Mouse (Mus musculus): ENCODE results near the gene Ahcyl1.
A peak's percentile ranks its signal among the peaks of the same experiment; 100 is the strongest.
"Not testable (repeated sequence)": the region's sequence is repeated elsewhere in the genome, so short reads cannot be mapped to it uniquely, and the experiment has no call there.

Gene Ahcyl1

DNA sequence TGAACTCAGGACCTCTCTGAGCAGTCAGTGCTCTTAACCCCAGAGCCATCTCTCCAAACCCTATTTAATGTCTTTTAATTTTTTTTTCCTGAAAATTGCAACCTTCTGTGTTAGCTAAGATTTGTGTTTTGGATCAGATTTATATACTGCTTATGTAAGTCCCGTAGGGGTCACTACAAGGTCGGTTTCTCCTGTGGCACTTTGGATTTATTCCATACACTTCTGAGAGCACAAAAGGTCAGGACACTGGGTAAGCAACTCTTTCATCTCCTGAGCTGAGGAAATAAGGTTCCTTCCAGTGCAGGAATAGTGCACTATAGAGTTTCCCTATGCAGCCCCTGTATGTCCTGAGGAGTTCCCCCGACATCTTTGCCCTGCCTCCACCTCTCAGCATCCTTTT is 40.9 kb downstream of the Ahcyl1 start:
- DNase-seq (ENCODE audit: low spot score in 2 of 2): no peak

DNA sequence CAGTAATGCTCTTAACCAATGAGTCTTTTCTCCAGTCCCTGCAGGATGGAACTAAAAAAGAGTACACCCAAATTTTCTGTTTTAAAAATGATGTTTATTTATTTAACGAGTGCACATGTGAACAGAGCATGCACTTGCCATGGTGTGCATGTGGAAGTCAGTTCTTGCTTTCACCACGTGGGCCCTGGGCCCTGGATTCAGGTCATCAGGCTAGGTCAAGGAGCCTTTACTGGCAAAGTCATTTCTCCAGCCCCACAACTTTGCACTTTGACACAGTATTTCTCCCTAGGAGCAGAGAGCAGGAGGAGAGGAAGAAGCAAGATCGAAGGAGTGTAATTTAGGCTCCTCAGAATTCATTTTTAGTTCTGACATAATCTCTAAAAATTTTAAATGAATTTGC is 41.5 kb downstream of the Ahcyl1 start:
- no peak for DNase-seq (ENCODE audit: low spot score in 2 of 2)

DNA sequence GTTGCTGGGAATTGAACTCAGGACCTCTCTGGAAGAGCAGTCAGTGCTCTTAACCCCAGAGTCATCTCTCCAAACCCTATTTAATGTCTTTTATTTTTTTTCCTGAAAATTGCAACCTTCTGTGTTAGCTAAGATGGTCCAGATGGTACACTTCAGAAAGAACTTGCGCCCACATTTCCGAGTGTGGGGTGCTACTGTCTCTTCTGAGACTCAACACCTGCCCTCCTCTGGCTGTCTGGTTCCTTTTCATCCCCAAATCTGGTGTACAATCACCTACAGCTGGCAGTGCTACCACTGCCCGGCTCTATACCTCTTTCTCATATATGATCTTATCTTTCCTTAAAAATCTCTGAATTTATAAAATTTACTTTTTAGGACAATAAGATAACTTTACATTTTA is 43.4 kb downstream of the Ahcyl1 start:
- no peak for DNase-seq (ENCODE audit: low spot score in 2 of 2)

- not testable (repeated sequence) for DNase-seq (ENCODE audit: low spot score in 2 of 2)
Measured at GRCm38 (mm10) chr3:107650276-107650675, 46.1 kb downstream of the Ahcyl1 start.

- no peak for DNase-seq (ENCODE audit: low spot score in 2 of 2)
Measured at GRCm38 (mm10) chr3:107646947-107647346, 49.4 kb downstream of the Ahcyl1 start.

GRCm38 (mm10) chr3:107637606-107638172 is 58.7 kb downstream of the Ahcyl1 start:
- DNase-seq (ENCODE audit: low spot score in 2 of 2): no peak

DNA sequence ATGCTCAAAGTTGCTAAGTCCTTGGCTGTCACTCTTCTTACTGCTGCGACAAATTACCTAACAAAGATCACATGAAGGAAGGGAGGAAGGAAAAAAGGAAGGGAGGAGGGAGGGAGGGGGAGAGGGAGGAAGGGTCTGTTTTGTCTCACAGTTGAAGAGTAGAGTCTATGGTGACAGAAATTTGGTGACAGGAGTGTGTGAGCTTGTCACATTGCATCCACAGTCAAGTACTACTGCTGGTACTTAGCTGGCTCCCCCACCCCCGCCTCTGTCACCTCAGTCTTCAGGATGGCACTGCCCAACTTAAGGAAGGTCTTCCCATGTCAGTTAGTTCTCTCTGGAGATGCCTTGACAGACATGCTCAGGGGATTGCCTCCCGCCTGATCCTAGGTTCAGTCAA is 60.1 kb downstream of the Ahcyl1 start:
- no peak for DNase-seq (ENCODE audit: low spot score in 2 of 2)

DNA sequence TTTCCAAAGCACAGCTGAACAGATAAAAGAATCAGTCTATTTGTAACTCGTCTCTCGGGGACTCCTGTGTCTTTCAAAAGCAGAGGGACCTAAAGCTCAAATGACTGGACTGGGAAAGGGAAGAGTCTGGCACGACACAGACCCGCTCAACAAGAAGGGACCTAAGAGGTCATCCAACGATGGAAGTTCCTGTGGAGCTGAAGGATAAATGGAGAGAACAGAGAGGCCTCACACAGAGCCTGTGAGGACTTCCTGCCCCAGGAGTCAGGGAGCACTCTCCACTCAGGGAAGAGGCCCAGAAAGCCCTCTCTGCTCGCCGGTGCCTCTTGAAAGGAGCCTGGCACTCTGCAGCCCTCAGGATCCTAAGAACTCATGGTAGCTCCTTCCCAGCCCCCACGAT is 60.5 kb downstream of the Ahcyl1 start:
- no peak for DNase-seq (ENCODE audit: low spot score in 2 of 2)

DNA sequence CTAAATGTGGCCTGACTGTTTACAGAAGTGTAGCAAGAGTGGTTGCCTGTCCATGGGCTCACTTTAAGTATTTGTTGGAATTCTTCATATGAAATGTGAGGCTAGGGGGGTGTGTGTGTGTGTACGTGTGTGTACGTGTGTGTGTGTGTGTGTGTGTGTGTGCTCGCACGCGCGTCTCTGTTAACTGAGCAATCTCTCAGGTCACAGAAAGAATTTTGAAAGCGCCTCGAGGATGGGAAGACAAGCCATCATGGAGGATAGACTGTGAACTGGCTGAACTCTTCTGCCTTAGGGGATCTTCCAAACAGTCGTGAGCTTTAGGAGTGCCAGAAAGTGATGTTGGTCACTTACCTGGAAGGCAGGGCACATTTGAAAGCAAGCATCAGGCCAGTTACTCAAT is 62.5 kb downstream of the Ahcyl1 start:
- DNase-seq (ENCODE audit: low spot score in 2 of 2): no peak

DNA sequence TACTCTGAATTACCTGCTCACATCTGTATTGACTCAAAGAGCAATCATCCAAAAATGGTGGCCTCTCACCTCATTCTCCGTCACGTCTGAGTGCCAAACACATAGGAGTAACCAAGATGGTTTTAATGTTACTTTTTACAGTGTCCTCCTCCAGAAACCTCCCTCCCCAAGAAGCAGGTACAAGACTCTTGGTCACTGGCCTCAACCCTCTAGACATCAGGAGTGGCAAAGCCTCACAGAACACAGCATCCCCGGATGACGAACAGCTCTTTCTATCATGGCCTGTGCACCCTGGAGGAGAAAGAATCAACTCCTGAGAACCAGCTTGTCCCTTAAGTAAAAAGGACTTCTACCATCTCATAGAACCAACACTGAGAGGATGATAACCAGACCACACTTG is 63.6 kb downstream of the Ahcyl1 start:
- DNase-seq (ENCODE audit: low spot score in 2 of 2): no peak

DNA sequence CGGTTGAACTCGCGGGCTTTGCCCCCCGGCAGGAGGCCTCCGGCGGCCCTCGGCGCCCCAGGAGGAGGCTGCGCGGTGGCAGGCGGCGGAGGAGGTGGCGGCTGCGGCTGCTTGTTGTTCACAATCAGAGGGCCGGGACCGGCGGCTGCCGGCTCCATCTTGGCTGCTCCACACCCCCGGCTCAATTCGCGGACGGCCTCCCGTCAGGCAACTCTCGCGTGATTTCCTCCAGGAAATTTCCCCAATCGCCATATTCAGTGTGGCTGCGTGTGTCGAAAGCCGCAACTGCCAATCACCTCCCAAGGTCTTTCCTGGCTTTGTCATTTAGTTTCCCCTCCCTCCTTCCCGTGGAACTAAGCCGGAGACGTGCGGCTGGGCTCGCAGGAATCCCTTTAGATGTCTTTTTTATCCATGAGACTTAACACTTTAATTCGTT is 64.8 kb downstream of the Ahcyl1 start, which contains the start of gene Strip1:
Gene Strip1, minus strand, starts transcription at position 172 of the 436 bp plus-strand sequence.
- DNase-seq (ENCODE audit: low spot score in 2 of 2): peak; percentile 76 to 84

DNA sequence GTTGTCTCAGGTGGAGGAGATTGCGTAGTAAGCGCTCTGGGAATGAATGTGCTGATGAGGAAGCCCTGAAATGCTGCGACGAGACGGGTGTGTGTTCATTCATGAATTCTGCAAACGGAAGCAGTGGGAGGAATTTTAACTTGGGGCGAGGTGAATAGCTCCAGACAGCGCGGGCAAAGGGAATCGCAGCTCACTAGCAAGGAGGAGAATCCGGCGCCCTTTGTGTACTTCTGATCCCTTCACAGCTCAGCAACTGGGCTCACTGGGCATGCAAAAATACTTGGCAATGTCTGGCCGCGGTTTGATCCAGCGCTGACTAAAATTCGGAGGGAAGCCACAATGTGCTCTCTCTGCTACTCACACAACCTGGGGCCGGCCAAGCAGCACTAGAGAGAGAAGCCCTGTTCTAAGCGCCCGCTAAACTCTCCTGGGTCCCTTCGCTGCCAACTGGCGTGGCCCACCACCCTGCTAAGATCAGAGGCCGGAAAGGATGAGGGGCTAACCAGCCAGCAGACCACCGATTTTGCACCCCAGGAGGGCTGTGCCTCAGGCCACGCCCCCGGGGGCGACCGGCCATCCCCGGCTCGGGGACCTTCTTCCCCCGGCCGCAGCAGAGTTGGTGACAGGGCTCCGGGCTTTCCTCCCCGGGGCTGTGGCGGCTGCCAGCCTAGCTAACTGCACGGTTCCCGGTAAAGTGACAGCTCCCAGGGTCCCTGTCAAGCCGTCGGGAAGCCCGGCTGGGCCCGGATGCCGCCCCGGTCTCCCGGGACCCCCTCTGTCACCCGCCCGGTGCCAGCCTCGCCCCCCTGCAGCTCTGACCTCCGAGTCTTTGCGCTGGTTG is 65.5 kb downstream of the Ahcyl1 start, which contains the start of gene Gm10961:
Gene Gm10961, plus strand, starts transcription at position 641 of the 841 bp plus-strand sequence.
- peak in 1 of 2 experiments; percentile 21 for DNase-seq (ENCODE audit: low spot score in 2 of 2)

DNA sequence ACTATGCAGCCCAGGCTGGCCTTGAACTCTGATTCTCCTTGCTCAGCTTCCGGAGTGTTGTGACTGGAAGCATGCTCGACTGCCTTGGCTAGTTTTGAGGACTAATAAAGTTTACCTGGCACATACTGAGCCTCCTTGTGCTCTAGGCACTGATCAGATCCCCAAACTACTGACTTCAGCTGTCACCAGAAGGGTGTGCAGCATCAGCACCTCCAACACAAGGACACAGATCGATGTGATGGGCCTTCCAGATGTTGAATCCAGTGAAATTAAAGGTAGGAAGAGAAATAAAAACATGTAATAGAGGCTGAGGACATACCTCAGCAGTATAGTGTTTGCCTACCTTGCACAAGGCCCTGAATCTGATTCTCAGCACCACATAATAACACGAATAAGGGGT is 66.9 kb downstream of the Ahcyl1 start:
- DNase-seq (ENCODE audit: low spot score in 2 of 2): no peak

GRCm38 (mm10) chr3:107628551-107628950 is 67.8 kb downstream of the Ahcyl1 start:
- no peak for DNase-seq (ENCODE audit: low spot score in 2 of 2)

DNA sequence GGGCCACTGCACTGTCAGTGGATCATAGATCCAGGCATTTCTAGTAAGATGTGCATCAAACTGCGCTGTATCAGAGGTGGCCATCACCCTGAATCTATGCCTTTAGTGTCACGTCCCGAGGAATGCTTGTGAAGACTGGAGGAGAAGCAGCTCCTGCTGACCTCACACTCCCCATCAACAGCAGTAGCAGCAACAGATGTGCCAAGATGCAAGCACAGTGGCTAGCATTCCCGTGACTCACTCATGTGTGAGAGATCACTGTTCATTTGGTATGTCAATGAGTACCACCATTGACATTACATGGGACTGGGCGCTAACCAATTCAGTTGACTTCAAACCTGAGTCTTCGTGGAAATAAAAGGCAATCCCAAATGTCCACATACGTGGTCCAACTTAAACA is 68.7 kb downstream of the Ahcyl1 start:
- DNase-seq (ENCODE audit: low spot score in 2 of 2): no peak

GRCm38 (mm10) chr3:107626751-107627150 is 69.6 kb downstream of the Ahcyl1 start:
- no peak for DNase-seq (ENCODE audit: low spot score in 2 of 2)

- DNase-seq (ENCODE audit: low spot score in 2 of 2): no peak
Measured at GRCm38 (mm10) chr3:107625536-107625935, 70.8 kb downstream of the Ahcyl1 start.

- no peak for DNase-seq (ENCODE audit: low spot score in 2 of 2)
Measured at GRCm38 (mm10) chr3:107624424-107624823, 71.9 kb downstream of the Ahcyl1 start.

- no peak for DNase-seq (ENCODE audit: low spot score in 2 of 2)
Measured at GRCm38 (mm10) chr3:107622537-107622936, 73.8 kb downstream of the Ahcyl1 start.

- no peak for DNase-seq (ENCODE audit: low spot score in 2 of 2)
Measured at GRCm38 (mm10) chr3:107621286-107622075, 74.9 kb downstream of the Ahcyl1 start.

- peak in 1 of 2 experiments; percentile 1 for DNase-seq (ENCODE audit: low spot score in 2 of 2)
Measured at GRCm38 (mm10) chr3:107619911-107620310, 76.4 kb downstream of the Ahcyl1 start.

DNA sequence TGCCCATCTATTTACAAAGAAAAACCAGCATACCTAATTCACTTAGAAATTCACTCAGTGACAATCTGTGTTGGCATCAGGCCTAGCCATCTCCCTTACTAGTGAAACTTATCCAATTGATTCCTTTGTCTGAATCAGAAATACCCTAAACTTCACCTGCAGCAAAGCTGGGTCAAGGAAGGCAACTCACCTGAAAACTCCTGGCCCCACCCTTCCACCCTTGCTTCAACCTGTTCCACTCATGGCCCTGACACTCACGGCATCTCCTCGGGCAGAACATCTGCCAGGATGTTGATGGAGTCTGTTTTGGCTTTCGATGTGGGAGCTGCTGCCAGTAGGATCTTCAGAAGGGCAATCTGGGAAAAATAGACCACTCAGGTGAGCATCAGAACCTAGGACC is 78.6 kb downstream of the Ahcyl1 start:
- no peak for DNase-seq (ENCODE audit: low spot score in 2 of 2)
